Mouse (Mus musculus): Measurements from ENCODE around the gene Tfap2b.

Tfap2b gene

DNA sequence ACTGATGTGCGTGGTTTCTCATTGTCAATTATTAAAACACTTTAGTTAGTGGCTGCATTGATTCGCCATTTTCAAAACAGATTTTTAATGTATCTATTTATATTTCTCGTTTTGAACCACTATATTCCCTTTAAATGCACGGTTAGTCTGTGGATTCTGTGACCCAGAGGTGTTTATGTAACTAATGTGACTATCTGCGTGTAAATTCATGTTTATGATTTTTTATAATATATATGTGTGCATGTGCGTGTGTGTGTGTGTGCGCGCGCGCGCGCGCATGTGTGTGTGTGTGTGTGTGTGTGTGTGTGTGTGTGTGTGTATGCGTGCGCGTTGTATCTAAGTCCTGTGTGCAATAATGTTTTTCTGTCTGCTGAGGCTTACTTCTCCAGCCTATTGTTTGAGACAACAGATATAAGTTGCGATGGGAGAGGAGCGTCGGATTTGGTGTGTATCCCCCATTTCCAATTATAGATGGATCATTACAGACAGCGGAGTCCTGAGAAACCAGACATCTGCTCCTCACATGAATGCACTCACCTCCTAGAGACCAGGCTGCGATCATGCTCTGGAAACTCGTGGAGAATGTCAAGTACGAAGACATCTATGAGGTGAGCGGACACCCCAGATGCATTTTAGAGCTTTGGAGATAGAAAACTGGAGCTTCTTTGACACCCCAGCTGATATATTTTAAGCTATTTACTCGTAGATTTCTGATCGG is at the start of gene Tfap2b:
Gene Tfap2b (plus strand): TSS at position 274 of the 718 bp plus-strand sequence.
- DNase-seq: peak in 1 of 2 experiments; percentile 43

DNA sequence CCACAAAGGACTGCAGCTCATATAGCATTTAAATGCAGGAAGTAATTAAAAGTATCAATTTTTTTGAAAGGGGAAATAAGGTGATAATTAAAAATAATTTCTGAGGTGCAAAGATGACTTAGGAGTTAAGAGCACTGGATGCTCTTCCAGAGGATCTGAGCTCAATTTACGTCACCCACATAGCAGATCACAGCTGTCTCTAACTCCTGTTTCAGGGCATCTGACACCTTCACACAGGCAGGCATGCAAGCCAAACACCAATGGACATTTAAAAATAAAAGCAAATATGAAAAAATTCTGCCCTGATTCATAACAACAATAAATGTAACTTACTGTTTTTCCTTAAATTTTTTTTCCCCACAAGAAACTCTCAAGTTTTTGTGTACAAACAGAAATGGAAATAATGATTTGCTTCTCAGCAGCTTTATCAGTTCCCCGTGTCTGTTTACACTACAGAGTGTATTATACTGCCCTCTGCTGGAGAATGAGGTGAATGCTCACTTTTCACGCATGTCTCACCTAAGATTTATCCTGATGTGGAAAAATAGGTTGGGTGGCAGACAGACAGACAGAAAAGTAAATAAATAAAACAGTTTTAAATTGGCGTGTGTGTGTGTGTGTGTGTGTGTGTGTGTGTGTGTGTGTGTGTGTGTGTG is 29.8 kb upstream of the Tfap2b start:
- DNase-seq: peak; percentile 51 to 73

DNA sequence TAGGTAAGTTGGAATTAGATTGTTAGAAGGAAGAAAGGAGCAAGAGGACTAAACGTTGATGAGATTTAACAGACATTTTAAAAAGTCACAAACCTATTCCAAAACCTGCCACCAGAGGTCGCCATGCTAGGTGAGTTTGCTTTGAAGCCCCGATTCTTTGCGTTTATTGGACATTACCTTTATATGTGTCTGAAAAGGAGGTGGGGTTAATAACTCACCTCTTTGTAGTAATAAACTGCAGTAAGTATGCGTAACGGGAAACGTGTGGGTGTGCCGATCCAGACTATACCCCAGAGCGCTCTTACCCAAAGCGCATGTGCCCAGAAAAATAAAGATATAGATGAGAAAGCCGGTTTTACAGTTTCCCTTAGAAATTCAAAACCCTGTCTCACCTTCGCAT is 3.1 kb upstream of the Tfap2b start:
- DNase-seq: peak; percentile 78 to 85

DNA sequence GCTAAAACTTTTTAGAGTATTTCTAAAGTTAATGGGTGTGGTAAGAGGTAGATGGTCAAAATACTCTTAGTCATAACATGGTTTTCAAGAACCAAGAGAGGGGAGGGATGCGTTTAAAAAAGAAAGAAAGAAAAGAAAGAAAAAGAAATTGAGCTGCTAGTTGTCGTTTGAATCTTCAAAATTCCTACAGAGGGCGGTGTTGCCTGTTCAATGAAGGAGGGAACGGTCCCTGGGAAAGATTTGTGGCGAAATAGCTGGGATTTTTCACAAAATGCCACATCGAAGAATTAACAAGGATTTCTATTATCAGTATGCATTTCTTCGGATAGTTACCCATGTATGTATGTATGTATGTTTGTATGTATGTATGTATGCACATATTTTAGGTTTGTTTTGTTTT is 2.5 kb upstream of the Tfap2b start:
- DNase-seq: peak; percentile 57 to 72

DNA sequence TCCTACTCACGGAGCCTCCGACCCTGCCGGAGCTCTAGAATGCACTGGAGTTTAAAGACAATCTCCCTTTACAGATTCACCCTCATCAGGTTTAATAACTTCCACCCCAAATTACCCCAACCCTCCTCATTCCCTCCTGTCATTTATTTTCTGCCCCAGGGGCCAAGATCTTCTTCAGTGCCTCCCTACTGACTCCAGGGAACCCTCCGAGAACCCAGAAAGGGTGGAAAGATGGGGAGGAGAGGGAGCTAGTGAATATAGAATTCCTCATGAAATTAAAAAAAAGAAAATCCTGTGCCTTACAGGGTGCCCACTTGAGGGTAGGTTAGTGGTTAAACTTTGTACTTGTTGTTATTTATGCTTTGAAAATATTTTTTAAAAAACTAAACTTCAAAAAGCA is 1.1 kb upstream of the Tfap2b start:
- DNase-seq: peak in 1 of 2 experiments; percentile 20

DNA sequence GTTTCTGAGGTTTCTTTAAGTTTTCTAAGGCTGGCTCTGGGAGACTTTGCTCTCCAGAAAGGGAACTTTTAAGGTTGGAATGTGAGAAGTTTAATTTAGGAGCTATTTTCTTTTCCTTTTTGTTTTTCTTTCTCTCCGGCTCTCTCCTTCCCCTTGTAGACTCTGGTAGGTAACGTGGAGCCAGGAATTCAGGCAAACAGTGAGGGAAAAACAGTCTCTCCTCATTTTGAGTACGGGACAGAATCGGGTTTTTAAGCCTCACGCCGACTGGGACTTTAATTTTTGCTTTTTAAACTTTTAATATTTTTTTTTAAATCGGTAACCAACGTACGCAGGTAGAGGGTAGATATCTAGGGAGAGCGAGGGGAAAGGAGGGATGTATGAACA is 638 bp downstream of the Tfap2b start:
- peak in 1 of 2 experiments; percentile 29 for DNase-seq

DNA sequence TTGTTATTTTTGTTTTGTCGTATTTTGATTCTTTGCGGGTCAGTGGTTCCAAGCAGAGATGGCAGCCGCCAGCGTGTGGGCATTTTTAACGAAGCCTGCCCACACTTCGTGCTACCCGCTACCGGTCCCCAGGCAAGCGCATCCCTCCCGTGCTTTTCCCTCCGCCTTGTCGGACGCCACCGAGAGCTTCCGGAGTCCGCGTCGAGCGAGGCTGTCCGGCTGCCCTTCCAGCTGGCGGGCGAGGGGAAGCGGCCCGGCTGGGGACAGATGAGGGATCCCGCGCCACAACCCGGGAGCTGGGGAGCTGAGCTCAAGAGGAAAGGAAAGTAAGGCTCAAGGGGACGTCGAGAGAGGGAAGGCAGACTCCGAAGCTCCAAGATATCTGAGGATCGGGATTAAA is 1.1 kb downstream of the Tfap2b start:
- peak; percentile 47 to 51 for DNase-seq

DNA sequence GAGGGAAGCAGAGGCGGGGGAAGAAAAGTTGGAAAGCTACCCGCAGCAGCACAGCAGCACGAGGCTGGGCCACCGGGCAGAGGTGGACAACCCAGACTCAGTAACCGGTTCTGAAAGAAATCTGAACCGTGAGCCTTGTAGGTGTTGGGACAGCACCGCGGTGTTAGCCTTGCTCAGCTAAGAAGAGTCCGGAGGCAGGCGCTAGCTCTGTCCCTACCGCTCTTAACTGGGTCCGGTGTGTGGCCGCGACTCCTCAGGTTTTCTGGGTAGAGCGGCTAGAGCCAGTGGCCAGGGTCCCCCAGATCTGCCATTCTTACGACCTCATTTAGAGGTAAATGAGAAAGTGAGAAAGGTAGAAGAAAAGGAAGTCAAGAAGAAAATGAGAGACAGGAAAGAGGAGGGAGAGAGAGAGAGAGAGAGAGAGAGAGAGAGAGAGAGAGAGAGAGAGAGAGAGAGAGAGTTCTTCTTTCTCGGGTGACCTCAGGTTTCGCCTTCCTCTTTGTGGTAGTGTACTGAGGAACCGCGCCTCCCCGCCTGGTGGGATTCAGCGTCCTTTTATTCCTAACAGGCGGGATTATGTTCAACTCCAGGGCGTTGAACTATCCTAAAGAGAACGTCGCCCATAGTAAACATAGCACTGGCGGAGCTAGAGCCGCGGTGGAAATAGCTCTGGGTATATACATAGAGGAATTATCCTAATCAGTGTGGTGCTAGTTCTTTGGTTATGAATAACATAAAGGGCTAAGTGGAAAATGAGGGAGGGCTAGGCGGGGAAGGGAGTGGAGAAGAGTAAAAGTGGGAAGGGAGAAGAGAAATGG is 1.7 kb downstream of the Tfap2b start:
- peak in 1 of 2 experiments; percentile 36 for DNase-seq

DNA sequence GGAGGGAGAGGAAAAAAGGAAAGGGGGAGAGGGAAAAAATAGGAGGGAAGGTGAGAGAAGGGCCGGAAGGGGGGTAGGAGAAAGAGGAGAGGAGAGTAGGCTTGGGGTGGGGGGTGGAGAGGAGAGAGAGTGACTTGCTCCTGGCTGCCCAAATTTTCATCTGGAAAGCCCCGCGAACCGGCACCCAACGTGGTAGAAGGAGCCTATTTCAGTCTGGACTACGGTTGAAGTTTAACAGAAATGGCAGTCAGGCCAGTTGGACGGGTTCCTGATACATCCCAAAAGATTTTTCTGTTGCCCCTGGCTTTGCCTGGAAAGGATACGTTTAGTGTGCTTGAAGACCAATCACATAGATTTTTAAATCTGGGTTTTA is 2.3 kb downstream of the Tfap2b start:
- peak in 1 of 2 experiments; percentile 22 for DNase-seq

DNA sequence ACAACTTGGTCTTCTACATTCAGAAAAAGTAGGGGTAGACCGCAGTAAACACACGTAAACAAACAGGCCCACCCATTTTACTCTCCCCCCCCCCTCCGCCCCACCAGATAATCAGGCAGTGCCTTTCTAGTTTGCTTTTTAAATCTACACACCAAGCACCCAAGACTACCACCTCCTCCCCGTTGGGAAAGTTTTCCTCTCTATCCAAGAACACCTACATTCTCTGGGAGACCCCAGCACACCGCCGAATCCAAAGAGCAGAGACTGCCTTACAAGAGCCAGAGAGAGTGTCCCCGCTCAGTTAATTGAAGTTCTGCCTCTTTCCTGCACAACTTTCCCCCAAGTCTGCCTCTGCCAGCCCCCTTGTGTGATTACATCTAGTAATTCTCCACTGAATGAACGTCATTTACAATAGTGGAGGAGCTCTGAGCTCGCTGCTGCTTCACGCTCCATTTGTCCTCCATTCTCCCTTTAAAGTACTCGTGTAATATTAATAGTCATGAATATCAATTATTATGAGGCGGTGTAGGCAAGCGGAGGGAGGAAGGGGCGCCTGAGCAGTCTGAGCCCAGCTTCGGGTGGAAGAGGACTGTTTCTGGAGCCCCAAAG is 2.9 kb downstream of the Tfap2b start:
- DNase-seq: peak in 1 of 2 experiments; percentile 24

DNA sequence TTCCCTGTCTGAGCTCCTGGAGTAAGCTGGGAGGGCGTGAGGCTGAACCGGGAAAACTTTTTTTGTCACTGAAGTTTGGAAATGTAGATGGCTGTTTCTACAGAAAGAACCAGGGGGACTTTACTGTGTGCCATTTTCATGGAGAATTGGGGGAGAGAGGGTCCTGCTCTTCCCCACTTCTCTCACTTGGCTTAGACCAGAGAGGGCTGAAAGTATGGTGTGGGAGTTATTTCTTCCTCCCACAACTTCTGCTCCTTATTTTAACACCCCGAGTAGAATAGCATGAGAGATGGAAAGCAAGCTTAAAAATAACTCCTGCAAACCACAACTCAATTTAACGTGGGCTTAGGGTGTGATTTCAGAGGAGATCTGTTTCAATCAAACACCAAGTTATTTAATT is 4.0 kb downstream of the Tfap2b start:
- no peak for DNase-seq

DNA sequence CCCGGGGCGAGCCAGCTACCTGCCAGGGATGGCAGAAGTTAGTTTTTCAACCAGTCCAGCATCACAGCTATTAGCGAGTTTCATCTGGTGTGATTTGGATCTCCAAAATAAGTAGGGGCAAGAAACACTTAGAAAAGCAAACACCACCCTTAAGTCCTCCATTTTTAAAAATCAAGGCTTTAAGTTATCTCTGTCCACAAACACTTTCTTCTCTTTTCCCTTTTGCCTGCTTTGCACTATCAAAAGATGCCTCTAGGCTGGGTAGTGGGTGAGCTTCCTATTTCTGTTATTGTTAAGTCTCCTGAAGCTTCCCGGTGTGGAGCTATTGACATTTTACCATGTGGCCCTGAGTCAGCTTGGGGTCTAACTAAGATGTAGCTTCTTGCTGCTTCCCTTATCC is 4.5 kb downstream of the Tfap2b start:
- DNase-seq: peak in 1 of 2 experiments; percentile 11

DNA sequence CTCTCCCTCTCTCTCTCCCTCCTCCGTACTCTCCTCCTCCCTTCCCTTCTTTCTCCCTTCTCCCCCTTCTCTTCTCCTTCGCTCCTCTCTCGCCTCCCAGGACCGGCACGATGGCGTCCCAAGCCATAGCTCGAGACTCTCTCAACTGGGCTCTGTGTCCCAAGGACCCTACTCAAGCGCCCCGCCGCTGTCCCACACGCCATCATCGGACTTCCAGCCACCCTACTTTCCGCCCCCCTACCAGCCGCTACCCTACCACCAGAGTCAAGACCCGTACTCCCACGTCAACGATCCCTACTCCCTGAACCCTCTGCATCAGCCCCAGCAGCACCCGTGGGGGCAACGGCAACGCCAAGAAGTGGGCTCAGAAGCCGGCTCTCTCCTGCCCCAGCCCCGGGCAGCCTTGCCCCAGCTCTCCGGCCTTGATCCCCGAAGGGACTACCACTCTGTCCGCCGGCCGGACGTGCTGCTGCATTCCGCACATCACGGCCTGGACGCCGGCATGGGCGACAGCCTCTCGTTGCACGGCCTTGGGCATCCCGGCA is 5.2 kb downstream of the Tfap2b start:
- DNase-seq: peak in 1 of 2 experiments; percentile 27

DNA sequence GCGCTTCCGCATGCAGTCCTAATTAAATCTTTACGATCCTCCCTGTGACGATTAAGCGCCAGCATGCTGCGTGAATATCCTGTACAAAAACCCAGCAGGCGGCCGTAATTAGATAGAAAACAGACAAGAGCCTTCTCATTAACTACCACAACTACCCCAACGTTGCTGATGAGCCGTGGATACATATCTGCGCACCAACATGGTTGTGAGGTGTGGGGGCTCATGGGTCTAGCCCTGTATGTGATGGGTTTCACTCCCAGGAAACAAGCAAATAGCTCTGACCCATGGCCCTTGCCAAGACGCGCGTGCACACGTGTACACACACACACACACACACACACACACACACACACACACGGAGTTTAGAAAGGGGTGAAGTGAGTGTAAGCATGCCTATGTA is 8.7 kb downstream of the Tfap2b start:
- DNase-seq: peak in 1 of 2 experiments; percentile 7

DNA sequence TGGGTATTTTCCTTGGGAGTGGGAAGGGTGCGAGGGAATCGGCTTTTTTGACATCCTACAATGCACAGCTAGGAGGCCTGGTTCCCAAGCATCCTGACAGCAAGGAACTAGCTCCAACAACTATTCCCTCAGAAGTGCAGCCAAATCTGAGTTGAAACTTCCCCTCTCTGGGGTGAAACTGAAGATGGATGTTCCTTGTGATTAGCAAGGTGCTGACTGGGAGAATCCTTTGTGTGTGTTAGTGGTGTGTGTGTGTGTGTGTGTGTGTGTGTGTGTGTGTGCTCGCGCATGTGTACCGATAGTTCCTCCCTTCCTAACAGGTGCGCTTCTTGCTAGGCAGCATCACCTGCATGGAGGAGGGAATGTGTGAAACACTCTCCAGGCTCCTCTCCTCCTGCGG is 9.5 kb downstream of the Tfap2b start:
- DNase-seq: peak in 1 of 2 experiments; percentile 3

DNA sequence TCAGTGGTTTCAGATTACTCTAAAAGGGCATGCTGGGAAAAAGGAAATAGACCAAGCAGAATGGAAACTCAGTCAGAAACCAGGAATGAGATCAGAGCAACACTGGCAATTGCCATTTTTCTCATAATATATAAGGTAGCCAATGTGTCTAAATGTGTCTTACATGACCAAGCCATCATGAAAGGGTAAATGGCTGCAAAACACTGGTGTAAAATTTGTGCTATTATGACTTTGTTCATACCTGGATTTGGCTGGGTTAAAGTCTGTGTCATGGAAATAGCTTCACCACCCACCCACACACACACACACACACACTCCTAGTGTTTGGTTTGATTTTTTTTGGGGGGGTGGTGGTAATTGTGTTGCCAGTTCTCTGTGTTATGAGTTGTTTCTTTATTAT is 10.7 kb downstream of the Tfap2b start:
- no peak for DNase-seq

DNA sequence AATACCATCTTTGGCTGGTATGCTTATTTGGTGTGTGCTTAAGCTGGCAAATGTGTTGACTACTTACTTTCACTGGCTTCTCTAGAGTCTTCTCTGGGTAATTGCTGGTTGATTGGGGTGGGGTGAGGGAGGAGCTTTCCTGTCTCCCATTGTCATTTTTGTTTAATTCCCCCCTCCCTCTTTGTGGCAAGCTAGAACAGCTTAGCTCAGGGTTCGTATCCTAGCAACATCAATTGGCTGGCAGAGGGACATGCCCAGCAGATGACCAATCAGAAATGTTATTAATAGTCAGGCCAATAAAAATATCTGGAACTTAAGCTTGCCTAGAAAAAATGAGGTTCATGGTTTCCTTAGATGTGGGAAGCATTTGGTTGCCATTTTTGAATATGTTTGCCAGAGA is 11.8 kb downstream of the Tfap2b start:
- DNase-seq: no peak

DNA sequence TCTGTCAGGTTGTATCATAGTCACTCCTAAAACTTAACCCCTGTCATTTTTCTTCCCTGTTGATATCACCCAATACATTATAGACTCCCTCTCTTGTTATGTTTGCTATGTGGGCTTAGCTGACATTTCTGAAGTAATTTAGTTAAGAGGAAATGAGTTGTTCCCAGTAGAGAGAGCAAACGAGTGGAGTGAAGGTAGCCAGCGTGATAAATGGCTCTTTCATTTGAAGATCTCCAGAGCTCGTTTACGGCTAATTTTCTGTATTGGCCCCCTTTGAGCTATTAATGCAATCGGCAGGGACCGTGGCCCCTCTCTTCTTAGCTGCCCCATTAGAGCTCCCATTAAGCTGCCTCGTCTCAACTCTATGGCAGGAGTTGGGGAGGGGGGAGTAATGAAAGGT is 12.9 kb downstream of the Tfap2b start:
- DNase-seq: no peak

DNA sequence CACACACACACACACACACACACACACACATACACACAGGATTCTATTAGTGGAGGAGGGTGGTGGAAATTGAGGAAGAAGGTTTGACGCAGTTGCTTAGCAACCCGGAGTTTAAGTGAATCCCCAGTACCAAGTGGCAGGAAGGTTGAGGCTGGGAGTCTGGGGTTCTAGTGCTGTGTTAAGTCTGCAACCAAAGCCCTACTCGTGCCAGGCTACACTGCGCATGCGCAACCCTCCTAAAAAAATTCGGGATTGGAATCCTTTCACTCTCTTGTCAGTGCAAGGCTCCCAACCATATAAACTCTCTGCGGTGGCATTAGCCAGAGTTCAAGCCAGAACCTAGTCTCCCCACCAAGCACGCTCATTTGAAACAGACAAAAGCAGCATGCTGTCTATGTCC is 18.0 kb downstream of the Tfap2b start:
- no peak for DNase-seq

DNA sequence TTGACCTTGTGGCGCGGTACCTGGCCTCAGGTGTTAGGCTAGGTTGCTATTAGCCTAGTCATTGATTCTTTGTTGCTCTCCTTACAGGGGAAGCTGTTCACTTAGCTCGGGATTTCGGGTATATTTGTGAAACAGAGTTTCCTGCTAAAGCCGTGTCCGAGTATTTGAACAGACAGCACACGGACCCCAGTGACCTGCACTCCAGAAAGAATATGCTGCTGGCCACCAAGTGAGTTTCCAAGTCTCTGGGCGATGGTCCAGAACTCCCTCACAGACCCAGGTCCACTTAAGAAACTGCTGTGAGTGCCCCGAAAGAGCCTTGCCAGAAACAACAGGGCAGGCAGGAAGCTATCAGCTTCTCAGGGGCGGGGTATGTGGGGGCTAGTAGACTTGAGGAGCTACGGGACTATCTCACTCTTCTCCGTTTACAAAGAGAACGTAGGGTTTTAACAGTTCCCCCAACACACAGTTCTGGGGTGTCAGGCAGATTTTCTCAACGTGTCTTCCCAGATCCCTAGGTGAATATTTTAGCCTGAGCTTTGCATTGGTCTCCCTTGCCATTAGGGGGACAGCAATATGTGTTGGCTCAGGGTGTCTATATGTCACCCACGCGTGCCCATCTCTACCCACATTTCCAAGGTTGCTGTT is 22.3 kb downstream of the Tfap2b start:
- no peak for DNase-seq

DNA sequence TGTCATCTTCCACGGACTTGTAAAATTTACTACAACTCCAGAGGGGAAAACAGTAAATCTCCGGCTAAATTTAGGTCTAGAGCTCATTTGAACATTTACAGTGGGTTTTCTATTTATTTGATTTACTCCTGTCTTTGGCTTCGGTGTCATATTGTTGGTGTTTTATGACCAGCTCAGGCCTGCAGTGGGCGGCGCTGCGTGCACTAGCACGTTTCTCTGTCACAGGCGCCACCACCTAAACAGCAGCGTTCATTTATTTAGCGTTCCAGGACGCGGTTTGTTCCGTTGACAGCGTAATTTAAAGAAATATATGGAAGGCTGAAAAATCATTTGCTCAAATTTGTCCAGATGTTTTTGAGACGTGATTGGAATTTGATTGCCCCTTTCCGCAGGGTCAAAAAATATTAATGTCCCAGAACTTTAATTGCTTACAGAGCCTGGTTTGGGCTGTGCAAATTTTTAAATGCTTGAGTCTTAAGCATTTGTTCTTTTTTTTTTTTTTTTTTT is 22.9 kb downstream of the Tfap2b start:
- DNase-seq: no peak

DNA sequence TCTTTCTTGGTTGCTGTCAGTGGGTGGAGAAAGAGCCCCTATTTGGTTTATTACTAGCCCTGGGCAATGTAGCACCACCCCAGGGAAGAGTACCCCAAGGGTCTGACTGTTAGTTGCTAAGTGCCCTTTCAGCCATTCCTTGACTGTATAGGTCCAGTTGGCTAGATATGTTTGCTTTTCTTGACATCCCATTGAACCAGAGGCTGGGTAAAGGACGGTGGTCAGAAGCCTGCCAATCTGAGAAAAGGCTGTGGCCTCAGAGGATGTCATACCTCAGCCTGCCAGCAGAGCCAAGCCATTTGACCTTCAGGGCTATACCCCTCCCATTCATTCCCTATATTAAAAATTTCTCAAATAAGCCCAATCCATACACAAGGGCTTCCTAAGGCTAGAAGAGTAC is 24.0 kb downstream of the Tfap2b start:
- DNase-seq: no peak
